Mouse (Mus musculus): Measurements from ENCODE around the gene Ndufa10. TPM values are rescaled to one million over a fixed set of nuclear protein-coding genes. Genes with fewer than 3 reads are reported as not detected.
"Not testable (repeated sequence)": the region's sequence is repeated elsewhere in the genome, so short reads cannot be mapped to it uniquely, and the experiment has no call there.

The Ndufa10 gene
- total RNA-seq (2018; cell fraction: chromatin; rRNA removed): 100 to 1,000 TPM in 1 of 26 experiments, 10 to 100 TPM in 25; 22.4 to 108 (median 57.2) TPM
- 10 to 100 TPM; 56.2 to 90.6 (median 71.1) TPM for total RNA-seq (2018; cell fraction: cytosol; rRNA removed)
- total RNA-seq (2018; cell fraction: nucleus; rRNA removed): 10 to 100 TPM; 25.0 to 67.5 (median 41.5) TPM
- polyA plus RNA-seq (2018): 60.6 to 72.4 TPM (median 71.0 TPM) in 3 replicates

- WGBS (ENCODE audit: missing documents): 2% methylated on average over 63 of the region's 67 CpGs
- peak within 1 kb of the TSS; percentile 43 for H3K27ac ChIP-seq
Observed at GRCm38 (mm10) chr1:92473165-92474041, at the start of gene Ndufa10. Gene Ndufa10, minus strand, starts transcription at chr1:92473860.

GRCm38 (mm10) chr1:92521376-92521775, 47.7 kb upstream of the Ndufa10 start:
- no peak overlapping the region for H3K4me3 ChIP-seq (ENCODE audit: inconsistent target)
- H3K36me3 ChIP-seq (ENCODE audit: inconsistent target): no peaks in the 10 kb centered on the region
- 26% methylated on average over 9 of the region's 10 CpGs for WGBS (ENCODE audit: missing documents)
- H3K79me2 ChIP-seq (ENCODE audit: inconsistent target): no peaks in the 10 kb centered on the region
- H3K27ac ChIP-seq: no peak overlapping the region

More at GRCm38 (mm10) chr1:92473165-92474041, at the start of gene Ndufa10:
- Histone ChIP-seq H3K36me3 (ENCODE audit: inconsistent target) (peaks cover 11% of the 10 kb centered on the region; the same call in 1 of the 2 replicates), H3K4me3 (ENCODE audit: inconsistent target) (peak within 1 kb of the TSS; percentile 90), H3K79me2 (ENCODE audit: inconsistent target) (peaks cover 24% of the 10 kb centered on the region)

- Histone ChIP-seq H3K79me2 (ENCODE audit: inconsistent target) (no peaks in the 10 kb centered on the region), H3K27ac (no peak overlapping the region), H3K4me3 (ENCODE audit: inconsistent target) (no peak overlapping the region), H3K36me3 (ENCODE audit: inconsistent target) (no peaks in the 10 kb centered on the region)
- 76% methylated on average over 6 of the region's 6 CpGs for WGBS (ENCODE audit: missing documents)
Observed at GRCm38 (mm10) chr1:92519046-92519445, 45.4 kb upstream of the Ndufa10 start.

GRCm38 (mm10) chr1:92518561-92518960, 44.9 kb upstream of the Ndufa10 start, which contains the start of gene Olfr1414:
Gene Olfr1414, minus strand, starts transcription at chr1:92518661.
- Histone ChIP-seq H3K27ac (no peak within 1 kb of the TSS), H3K79me2 (ENCODE audit: inconsistent target) (no peaks in the 10 kb centered on the region), H3K4me3 (ENCODE audit: inconsistent target) (no peak within 1 kb of the TSS), H3K36me3 (ENCODE audit: inconsistent target) (no peaks in the 10 kb centered on the region)
- 82% methylated on average over 3 of the region's 3 CpGs for WGBS (ENCODE audit: missing documents)

- no peaks in the 10 kb centered on the region for H3K36me3 ChIP-seq (ENCODE audit: inconsistent target)
- WGBS (ENCODE audit: missing documents): 54% methylated on average over 11 of the region's 11 CpGs
- no peak overlapping the region for H3K4me3 ChIP-seq (ENCODE audit: inconsistent target)
- H3K27ac ChIP-seq: no peak overlapping the region
- no peaks in the 10 kb centered on the region for H3K79me2 ChIP-seq (ENCODE audit: inconsistent target)
Observed at GRCm38 (mm10) chr1:92515390-92515789, 41.7 kb upstream of the Ndufa10 start.

GRCm38 (mm10) chr1:92511646-92512045, 38.0 kb upstream of the Ndufa10 start:
- H3K79me2 ChIP-seq (ENCODE audit: inconsistent target); H3K27ac ChIP-seq; H3K36me3 ChIP-seq (ENCODE audit: inconsistent target); H3K4me3 ChIP-seq (ENCODE audit: inconsistent target): not testable (repeated sequence)
- WGBS (ENCODE audit: missing documents): 89% methylated on average over 3 of the region's 5 CpGs

- Histone ChIP-seq H3K27ac (no peak within 1 kb of the TSS), H3K4me3 (ENCODE audit: inconsistent target) (no peak within 1 kb of the TSS), H3K36me3 (ENCODE audit: inconsistent target) (no peaks in the 10 kb centered on the region), H3K79me2 (ENCODE audit: inconsistent target) (no peaks in the 10 kb centered on the region)
- 93% methylated on average over 2 of the region's 2 CpGs for WGBS (ENCODE audit: missing documents)
Observed at GRCm38 (mm10) chr1:92496001-92496400, 22.3 kb upstream of the Ndufa10 start, which contains the start of gene Olfr1415. Gene Olfr1415, minus strand, starts transcription at chr1:92496101.

GRCm38 (mm10) chr1:92485013-92485412, 11.4 kb upstream of the Ndufa10 start, which contains the start of gene Olfr1416:
Gene Olfr1416, minus strand, starts transcription at chr1:92485113.
- Histone ChIP-seq H3K27ac (no peak within 1 kb of the TSS), H3K4me3 (ENCODE audit: inconsistent target) (no peak within 1 kb of the TSS), H3K36me3 (ENCODE audit: inconsistent target) (no peaks in the 10 kb centered on the region), H3K79me2 (ENCODE audit: inconsistent target) (no peaks in the 10 kb centered on the region)

GRCm38 (mm10) chr1:92474066-92474578, 462 bp upstream of the Ndufa10 start:
- 4% methylated on average over 10 of the region's 10 CpGs for WGBS (ENCODE audit: missing documents)
- peaks cover 24% of the 10 kb centered on the region for H3K79me2 ChIP-seq (ENCODE audit: inconsistent target)
- peaks cover 8% of the 10 kb centered on the region; the same call in 1 of the 2 replicates for H3K36me3 ChIP-seq (ENCODE audit: inconsistent target)
- H3K27ac ChIP-seq: peak overlapping the region; percentile 25; the same call in 1 of the 2 replicates
- peak overlapping the region; percentile 90 for H3K4me3 ChIP-seq (ENCODE audit: inconsistent target)

GRCm38 (mm10) chr1:92468891-92469290, 4.8 kb downstream of the Ndufa10 start:
- no peak overlapping the region for H3K27ac ChIP-seq
- H3K4me3 ChIP-seq (ENCODE audit: inconsistent target): no peak overlapping the region
- 11% methylated on average over 4 of the region's 4 CpGs for WGBS (ENCODE audit: missing documents)
- H3K36me3 ChIP-seq (ENCODE audit: inconsistent target): peaks cover 56% of the 10 kb centered on the region
- H3K79me2 ChIP-seq (ENCODE audit: inconsistent target): peaks cover 24% of the 10 kb centered on the region

- 95% methylated on average over 6 of the region's 6 CpGs for WGBS (ENCODE audit: missing documents)
- peaks cover 87% of the 10 kb centered on the region for H3K36me3 ChIP-seq (ENCODE audit: inconsistent target)
- H3K27ac ChIP-seq: no peak overlapping the region
- H3K4me3 ChIP-seq (ENCODE audit: inconsistent target): no peak overlapping the region
- no peaks in the 10 kb centered on the region for H3K79me2 ChIP-seq (ENCODE audit: inconsistent target)
Observed at GRCm38 (mm10) chr1:92458416-92458815, 15.2 kb downstream of the Ndufa10 start.

GRCm38 (mm10) chr1:92457758-92458157, 15.9 kb downstream of the Ndufa10 start:
- H3K27ac ChIP-seq: no peak overlapping the region
- no peak overlapping the region for H3K4me3 ChIP-seq (ENCODE audit: inconsistent target)
- H3K79me2 ChIP-seq (ENCODE audit: inconsistent target): no peaks in the 10 kb centered on the region
- peaks cover 87% of the 10 kb centered on the region for H3K36me3 ChIP-seq (ENCODE audit: inconsistent target)

- Histone ChIP-seq H3K36me3 (ENCODE audit: inconsistent target) (peaks cover 88% of the 10 kb centered on the region), H3K79me2 (ENCODE audit: inconsistent target) (no peaks in the 10 kb centered on the region), H3K27ac (no peak overlapping the region), H3K4me3 (ENCODE audit: inconsistent target) (no peak overlapping the region)
- 67% methylated on average over 8 of the region's 8 CpGs for WGBS (ENCODE audit: missing documents)
Observed at GRCm38 (mm10) chr1:92453751-92454445, 19.8 kb downstream of the Ndufa10 start.

- Histone ChIP-seq H3K4me3 (ENCODE audit: inconsistent target) (no peak overlapping the region), H3K36me3 (ENCODE audit: inconsistent target) (peaks cover 75% of the 10 kb centered on the region), H3K79me2 (ENCODE audit: inconsistent target) (no peaks in the 10 kb centered on the region), H3K27ac (no peak overlapping the region)
- WGBS (ENCODE audit: missing documents): 85% methylated on average over 3 of the region's 3 CpGs
Observed at GRCm38 (mm10) chr1:92448293-92448692, 25.4 kb downstream of the Ndufa10 start.

Data from macrophage (primary cell).